Mouse (Mus musculus): ENCODE data around the gene Gstt2.

Gene Gstt2

GRCm38 (mm10) chr10:75837248-75837759 is at the start of gene Gstt2:
Gstt2 (minus strand) TSS chr10:75837424.
- DNase-seq (ENCODE audit: low read depth), result peak; percentile 87

GRCm38 (mm10) chr10:75884742-75885141 is 47.5 kb upstream of the Gstt2 start:
- no peak for DNase-seq (ENCODE audit: low read depth)

GRCm38 (mm10) chr10:75883232-75883552 is 46.0 kb upstream of the Gstt2 start:
- DNase-seq (ENCODE audit: low read depth), result peak; percentile 49

GRCm38 (mm10) chr10:75882433-75883231 is 45.4 kb upstream of the Gstt2 start:
- no peak for DNase-seq (ENCODE audit: low read depth)

GRCm38 (mm10) chr10:75881578-75882432 is 44.6 kb upstream of the Gstt2 start:
- DNase-seq (ENCODE audit: low read depth), result no peak

- no peak for DNase-seq (ENCODE audit: low read depth)
Observed at GRCm38 (mm10) chr10:75880771-75881577, 43.8 kb upstream of the Gstt2 start.

GRCm38 (mm10) chr10:75880351-75880750 is 43.1 kb upstream of the Gstt2 start:
- DNase-seq (ENCODE audit: low read depth), result no peak

- DNase-seq (ENCODE audit: low read depth), result no peak
Observed at GRCm38 (mm10) chr10:75878836-75879235, 41.6 kb upstream of the Gstt2 start.

- DNase-seq (ENCODE audit: low read depth), result no peak
Observed at GRCm38 (mm10) chr10:75873543-75874170, 36.4 kb upstream of the Gstt2 start.

- no peak for DNase-seq (ENCODE audit: low read depth)
Observed at GRCm38 (mm10) chr10:75872915-75873542, 35.8 kb upstream of the Gstt2 start.

- DNase-seq (ENCODE audit: low read depth), result no peak
Observed at GRCm38 (mm10) chr10:75872025-75872914, 35.0 kb upstream of the Gstt2 start.

GRCm38 (mm10) chr10:75861587-75861986 is 24.4 kb upstream of the Gstt2 start:
- DNase-seq (ENCODE audit: low read depth), result no peak

GRCm38 (mm10) chr10:75860746-75861145 is 23.5 kb upstream of the Gstt2 start:
- DNase-seq (ENCODE audit: low read depth), result no peak

GRCm38 (mm10) chr10:75859786-75860470 is 22.7 kb upstream of the Gstt2 start, which contains the start of gene Mif:
Mif (minus strand) TSS chr10:75860240.
- DNase-seq (ENCODE audit: low read depth), result peak; percentile 82

GRCm38 (mm10) chr10:75859107-75859746 is 22.0 kb upstream of the Gstt2 start:
- no peak for DNase-seq (ENCODE audit: low read depth)

- no peak for DNase-seq (ENCODE audit: low read depth)
Observed at GRCm38 (mm10) chr10:75857598-75857997, 20.4 kb upstream of the Gstt2 start.

- DNase-seq (ENCODE audit: low read depth), result no peak
Observed at GRCm38 (mm10) chr10:75856976-75857375, 19.8 kb upstream of the Gstt2 start.

- DNase-seq (ENCODE audit: low read depth), result no peak
Observed at GRCm38 (mm10) chr10:75856155-75856907, 19.1 kb upstream of the Gstt2 start.
